Mouse (Mus musculus) liver, embryonic 15.5 days (tissue): ENCODE results near the gene Col16a1. TPM values are rescaled to one million over a fixed set of nuclear protein-coding genes. Genes with fewer than 3 reads are reported as not detected.

Experiments
- ATAC-seq: fragments of 200-750 bp; cut with Nextera tagmentation; 2 replicates; pipeline ENCODE4 v1.8.0; 2017; ENCODE audit warnings: moderate number of reproducible peaks, mild to moderate bottlenecking, moderate library complexity; ENCODE audit not compliant: insufficient read depth
- H3K27ac ChIP-seq: fragments of 300-500 bp; sonication (generic); replicated peaks from 2 replicates; pipeline ENCODE4 v1.5.1; 2015; ENCODE audit warnings: mild to moderate bottlenecking, inconsistent platforms
- H3K27me3 ChIP-seq: fragments of 300-500 bp; sonication (generic); 2 replicates; pipeline ENCODE4 v1.6.1; 2015; ENCODE audit warnings: mild to moderate bottlenecking, inconsistent platforms
- H3K36me3 ChIP-seq: fragments of 300-500 bp; sonication (generic); replicated peaks from 2 replicates; pipeline ENCODE4 v1.6.1; 2015; ENCODE audit warnings: moderate library complexity, mild to moderate bottlenecking, inconsistent platforms
- H3K4me1 ChIP-seq: fragments of 300-500 bp; sonication (generic); replicated peaks from 2 replicates; pipeline ENCODE4 v1.6.1; 2015; ENCODE audit warnings: inconsistent platforms
- H3K4me2 ChIP-seq: fragments of 300-500 bp; sonication (generic); 2 replicates; pipeline ENCODE4 v1.6.1; 2015; ENCODE audit warnings: moderate library complexity, mild to moderate bottlenecking, inconsistent platforms
- H3K4me3 ChIP-seq: fragments of 300-500 bp; sonication (generic); replicated peaks from 2 replicates; pipeline ENCODE4 v1.5.1; 2015; ENCODE audit warnings: mild to moderate bottlenecking, inconsistent platforms
- H3K9ac ChIP-seq: fragments of 300-500 bp; sonication (generic); 2 replicates; pipeline ENCODE4 v1.6.1; 2015; ENCODE audit warnings: moderate library complexity, mild to moderate bottlenecking, inconsistent platforms
- H3K9me3 ChIP-seq: fragments of 300-500 bp; sonication (generic); replicated peaks from 2 replicates; pipeline ENCODE4 v1.6.1; 2016; ENCODE audit warnings: inconsistent platforms
- WGBS: fragments of 180-500 bp; shearing (Covaris S2); methylation state at CpG from one replicate; pipeline ENCODE4 v1.1.7; 2015; ENCODE audit warnings: mixed read lengths; ENCODE audit not compliant: insufficient replicate concordance; 5-methylcytosine and 5-hydroxymethylcytosine counted together
- polyA plus RNA-seq: library from polyadenylated mRNA; unstranded; fragments of >200 nt; fragmentation: Nextera tagmentation; extraction: Ambion mirVana; gene quantifications from 2 replicates; pipeline ENCODE4 v1.2.1, GENCODE M21; 2015

The Col16a1 gene
- polyA plus RNA-seq, result 3.4 and 3.6 TPM in 2 replicates

DNA sequence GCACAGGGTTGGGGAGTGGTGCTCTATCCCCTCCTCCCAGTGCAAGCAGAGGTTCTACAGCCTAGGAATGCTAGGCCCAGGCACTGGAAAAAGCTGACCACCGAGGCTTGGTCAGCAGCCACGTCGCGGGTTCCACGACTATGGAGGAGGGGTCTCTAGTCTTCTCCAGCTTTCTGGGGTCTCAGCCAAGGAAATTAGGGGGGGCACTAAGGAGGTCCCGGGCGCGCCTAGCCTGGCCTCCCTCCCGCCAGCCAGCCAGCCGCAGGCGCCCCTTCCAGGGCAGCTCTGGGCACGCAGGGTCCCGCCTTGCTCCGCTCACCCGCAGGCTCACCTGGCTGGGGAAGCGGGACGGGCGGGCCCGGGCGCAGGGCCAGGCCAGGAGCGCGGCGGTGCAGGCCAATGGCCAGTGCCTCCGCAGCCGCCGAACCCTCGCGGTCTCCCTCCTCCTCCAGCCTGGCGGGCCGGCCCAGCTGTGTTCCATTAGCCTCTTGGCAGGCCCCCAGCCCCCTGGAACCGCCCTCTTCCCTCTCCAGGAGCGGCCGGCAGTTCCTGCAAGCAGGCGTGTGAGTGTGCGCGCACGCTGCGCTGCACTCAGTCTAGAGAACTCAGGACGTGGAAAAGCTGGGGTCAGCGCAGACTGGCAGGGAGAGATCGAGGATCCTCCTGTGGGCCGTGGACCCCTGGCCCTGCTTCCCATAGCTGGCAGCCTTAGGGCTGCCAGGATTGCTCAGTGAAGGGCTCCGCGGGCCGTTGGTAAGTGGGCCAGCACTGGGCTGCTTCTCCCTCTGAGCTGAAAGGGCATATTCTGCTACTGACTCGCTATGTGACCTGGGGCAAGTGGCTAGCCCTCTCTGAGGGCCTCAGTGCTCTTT is at the start of gene Col16a1:
Gene Col16a1 (plus strand): TSS at position 510 of the 872 bp plus-strand sequence.
- H3K27ac ChIP-seq, result no peak within 1 kb of the TSS
- WGBS, result 6% methylated on average over 46 of the region's 46 CpGs
- no peaks in the 10 kb centered on the region for H3K9me3 ChIP-seq
- ATAC-seq, result peak; percentile 34
- peak within 1 kb of the TSS; percentile 38 for H3K4me2 ChIP-seq
- H3K4me3 ChIP-seq, result peak within 1 kb of the TSS; percentile 17
- no peaks in the 10 kb centered on the region for H3K4me1 ChIP-seq
- no peaks in the 10 kb centered on the region for H3K36me3 ChIP-seq
- H3K27me3 ChIP-seq, result peaks cover 43% of the 10 kb centered on the region
- no peak within 1 kb of the TSS for H3K9ac ChIP-seq

DNA sequence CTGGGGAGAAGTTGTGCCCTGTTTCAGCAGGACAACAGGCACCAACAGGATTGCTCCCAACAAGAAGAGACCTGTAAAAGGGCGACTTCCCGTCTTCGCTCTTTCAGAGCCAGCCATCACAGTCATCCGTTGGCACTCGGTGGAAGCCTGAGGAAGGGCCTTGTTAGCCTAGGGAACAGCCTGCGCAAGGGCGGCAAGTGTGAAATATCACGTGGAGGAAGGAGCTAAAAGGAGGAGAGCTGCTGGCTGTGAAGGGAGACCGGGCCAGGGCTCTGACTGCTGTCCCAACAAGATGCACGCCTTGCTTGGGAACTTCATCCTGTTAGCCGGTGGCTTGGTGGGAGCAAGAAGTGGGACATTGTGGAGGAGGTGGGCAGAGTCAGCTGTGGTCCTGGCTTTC is 49.5 kb upstream of the Col16a1 start:
- no peak overlapping the region for H3K9ac ChIP-seq
- no peak overlapping the region for H3K4me3 ChIP-seq
- H3K9me3 ChIP-seq, result no peaks in the 10 kb centered on the region
- WGBS, result 47% methylated on average over 11 of the region's 11 CpGs
- H3K36me3 ChIP-seq, result no peaks in the 10 kb centered on the region
- H3K4me2 ChIP-seq, result no peak overlapping the region
- no peak overlapping the region for H3K27ac ChIP-seq
- ATAC-seq, result no peak
- H3K4me1 ChIP-seq, result no peaks in the 10 kb centered on the region
- H3K27me3 ChIP-seq, result peaks cover 51% of the 10 kb centered on the region

DNA sequence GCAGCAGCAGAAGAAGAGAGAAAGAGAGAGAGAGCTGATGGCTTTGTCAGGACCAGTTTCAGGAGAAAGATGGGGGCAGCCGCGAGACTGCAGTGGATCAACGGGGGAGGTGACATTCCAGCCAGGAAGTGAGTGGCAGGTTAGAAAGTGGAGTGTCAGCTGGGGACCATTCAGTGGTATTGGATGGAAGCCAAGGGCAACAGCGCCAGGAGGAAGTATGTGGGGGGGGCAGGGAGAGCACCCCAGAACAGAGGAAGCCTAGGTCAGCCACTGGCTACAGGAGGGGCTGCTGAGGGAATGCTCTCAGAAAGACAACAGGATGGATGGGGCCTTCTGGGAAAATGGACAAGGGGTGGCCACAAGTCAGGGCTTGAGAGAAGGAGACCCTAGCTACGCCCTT is 45.9 kb upstream of the Col16a1 start:
- H3K27me3 ChIP-seq, result peaks cover 69% of the 10 kb centered on the region
- WGBS, result 24% methylated on average over 5 of the region's 5 CpGs

DNA sequence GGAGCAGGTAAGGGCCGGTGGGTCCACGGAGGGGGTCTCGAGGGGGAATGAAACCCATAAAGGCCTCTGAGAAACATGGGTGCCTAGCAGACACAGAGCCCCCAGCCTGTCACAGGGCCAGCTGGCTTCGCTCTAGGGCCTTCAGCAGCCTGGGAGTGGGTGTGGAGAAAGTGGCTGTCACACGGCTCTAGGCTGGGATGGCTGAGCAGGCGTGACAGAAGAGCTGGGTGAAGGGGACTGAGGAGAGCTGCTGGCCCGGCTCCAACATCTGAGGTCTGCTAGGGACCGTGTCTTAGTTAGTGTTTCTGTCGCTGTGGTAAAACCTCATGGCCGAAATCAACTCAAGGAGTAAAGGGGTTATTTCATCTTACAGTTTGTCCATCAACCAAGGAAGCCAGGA is 45.5 kb upstream of the Col16a1 start:
- H3K4me2 ChIP-seq, result no peak overlapping the region
- no peak overlapping the region for H3K4me3 ChIP-seq
- no peak overlapping the region for H3K27ac ChIP-seq
- H3K27me3 ChIP-seq, result peaks cover 74% of the 10 kb centered on the region
- H3K9ac ChIP-seq, result no peak overlapping the region
- WGBS, result 54% methylated on average over 10 of the region's 10 CpGs
- no peaks in the 10 kb centered on the region for H3K9me3 ChIP-seq
- ATAC-seq, result no peak
- H3K4me1 ChIP-seq, result 0 out of 2 replicates have a peak, but pooled peaks cover 4% of the 10 kb centered on the region
- no peaks in the 10 kb centered on the region for H3K36me3 ChIP-seq

More for the DNA sequence above, 45.9 kb upstream of the Col16a1 start:
- 0 out of 2 replicates have a peak, but pooled peaks cover 3% of the 10 kb centered on the region for H3K4me1 ChIP-seq
- ATAC-seq, result no peak
- no peaks in the 10 kb centered on the region for H3K9me3 ChIP-seq
- H3K36me3 ChIP-seq, result no peaks in the 10 kb centered on the region
- no peak overlapping the region for H3K4me2 ChIP-seq
- H3K4me3 ChIP-seq, result no peak overlapping the region
- no peak overlapping the region for H3K27ac ChIP-seq
- no peak overlapping the region for H3K9ac ChIP-seq

DNA sequence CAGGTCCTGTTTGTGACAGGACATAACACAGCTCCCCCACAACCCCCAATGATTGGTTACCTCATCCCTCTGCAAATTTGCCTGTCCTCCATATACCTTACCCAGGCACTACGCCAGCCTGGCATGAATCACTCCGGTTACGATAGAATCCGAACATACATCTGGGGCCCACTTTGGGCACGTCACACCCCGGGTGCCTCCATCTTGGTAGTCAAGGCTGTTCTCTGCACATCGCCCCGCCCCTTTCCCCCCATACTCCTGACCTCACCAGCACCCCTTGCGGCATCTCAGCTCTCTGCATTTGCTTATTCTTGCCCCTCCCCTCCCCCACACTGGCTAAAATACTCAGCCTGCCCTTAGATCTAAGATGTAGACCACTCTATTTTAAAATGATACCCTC is 42.0 kb upstream of the Col16a1 start:
- 47% methylated on average over 9 of the region's 9 CpGs for WGBS
- Histone ChIP-seq H3K4me1 (0 out of 2 replicates have a peak, but pooled peaks cover 4% of the 10 kb centered on the region), H3K9ac (no peak overlapping the region), H3K9me3 (no peaks in the 10 kb centered on the region), H3K4me3 (no peak overlapping the region), H3K36me3 (no peaks in the 10 kb centered on the region), H3K4me2 (no peak overlapping the region), H3K27me3 (peaks cover 77% of the 10 kb centered on the region), H3K27ac (no peak overlapping the region)
- ATAC-seq, result no peak

DNA sequence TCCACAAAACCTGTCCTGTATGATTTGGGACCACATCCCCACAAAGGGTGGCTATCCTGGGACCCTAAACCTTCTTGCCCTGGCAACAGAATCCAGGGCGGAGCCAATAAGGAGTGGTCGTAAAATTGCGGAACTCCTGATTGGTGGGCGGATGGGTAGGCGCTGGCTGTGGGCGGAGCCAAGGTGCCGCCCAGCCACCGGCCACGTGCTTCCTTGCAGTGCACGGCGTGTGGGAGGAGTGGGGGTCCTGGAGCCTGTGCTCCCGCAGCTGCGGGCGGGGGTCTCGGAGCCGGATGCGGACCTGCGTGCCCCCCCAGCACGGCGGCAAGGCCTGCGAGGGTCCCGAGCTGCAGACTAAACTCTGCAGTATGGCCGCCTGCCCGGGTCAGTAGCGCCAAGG is 41.1 kb upstream of the Col16a1 start:
- Histone ChIP-seq H3K9me3 (no peaks in the 10 kb centered on the region), H3K27me3 (peaks cover 72% of the 10 kb centered on the region), H3K27ac (no peak overlapping the region), H3K36me3 (no peaks in the 10 kb centered on the region), H3K4me3 (no peak overlapping the region), H3K4me2 (peak overlapping the region; percentile 52), H3K4me1 (0 out of 2 replicates have a peak, but pooled peaks cover 4% of the 10 kb centered on the region), H3K9ac (no peak overlapping the region)
- WGBS, result 10% methylated on average over 25 of the region's 25 CpGs
- no peak for ATAC-seq

DNA sequence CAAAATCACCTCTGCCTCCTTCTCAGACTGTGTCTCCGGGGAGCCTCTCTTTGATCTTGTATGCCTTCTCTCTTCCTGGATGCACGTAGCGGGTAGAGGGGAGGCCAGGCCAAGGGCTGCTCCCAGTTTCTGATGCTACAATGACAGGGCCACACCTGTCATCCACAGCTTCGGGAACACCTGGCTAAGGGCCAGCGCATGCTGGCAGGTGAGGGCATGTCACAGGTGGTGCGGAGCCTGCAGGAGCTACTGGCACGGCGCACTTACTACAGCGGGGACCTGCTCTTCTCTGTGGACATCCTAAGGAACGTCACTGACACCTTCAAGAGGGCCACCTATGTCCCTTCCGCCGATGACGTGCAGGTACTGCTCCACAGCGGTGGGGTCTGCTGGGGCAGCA is 38.6 kb upstream of the Col16a1 start:
- H3K9ac ChIP-seq, result no peak overlapping the region
- H3K27ac ChIP-seq, result no peak overlapping the region
- H3K4me3 ChIP-seq, result no peak overlapping the region
- H3K4me2 ChIP-seq, result no peak overlapping the region
- H3K9me3 ChIP-seq, result no peaks in the 10 kb centered on the region
- no peaks in the 10 kb centered on the region for H3K36me3 ChIP-seq
- no peak for ATAC-seq
- 0 out of 2 replicates have a peak, but pooled peaks cover 4% of the 10 kb centered on the region for H3K4me1 ChIP-seq
- 52% methylated on average over 14 of the region's 14 CpGs for whole genome bisulfite sequencing
- H3K27me3 ChIP-seq, result peaks cover 66% of the 10 kb centered on the region

DNA sequence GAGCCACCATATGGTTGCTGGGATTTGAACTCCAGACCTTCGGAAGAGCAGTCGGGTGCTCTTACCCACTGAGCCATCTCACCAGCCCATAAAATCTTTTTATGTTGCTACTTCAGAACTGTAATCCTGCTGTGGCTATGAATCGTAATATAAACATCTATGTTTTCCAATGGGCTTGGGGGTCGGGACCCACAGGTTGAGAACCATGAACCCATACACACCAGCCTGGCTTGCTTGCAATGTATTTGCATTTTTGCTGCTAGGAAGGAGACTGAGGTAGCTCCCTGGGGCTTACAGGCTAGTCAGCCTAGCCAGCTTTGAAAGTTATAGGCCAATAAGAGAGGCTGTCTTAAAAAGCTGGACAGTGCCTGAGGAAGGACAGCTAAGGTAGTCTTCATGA is 36.9 kb upstream of the Col16a1 start:
- no peak overlapping the region for H3K9ac ChIP-seq
- no peak for ATAC-seq
- H3K27me3 ChIP-seq, result peaks cover 62% of the 10 kb centered on the region

DNA sequence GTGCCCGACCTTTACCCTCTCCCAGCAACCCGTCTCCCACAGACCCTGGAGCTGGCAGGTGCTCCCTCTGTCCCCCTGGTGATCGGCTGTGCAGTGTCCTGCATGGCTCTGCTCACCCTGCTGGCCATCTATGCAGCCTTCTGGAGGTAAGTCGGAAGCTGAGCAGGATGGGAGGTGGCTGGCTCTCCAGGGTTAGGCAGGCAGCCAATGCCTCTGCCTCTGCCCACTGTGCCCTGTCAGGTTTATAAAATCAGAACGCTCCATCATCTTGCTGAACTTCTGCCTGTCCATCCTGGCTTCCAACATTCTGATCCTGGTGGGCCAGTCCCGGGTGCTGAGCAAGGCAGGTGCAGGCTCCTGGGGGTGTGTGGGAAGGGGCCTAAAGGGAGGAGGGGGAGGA is 35.4 kb upstream of the Col16a1 start:
- ATAC-seq, result no peak
- Histone ChIP-seq H3K4me2 (no peak overlapping the region), H3K9ac (no peak overlapping the region), H3K4me1 (no peaks in the 10 kb centered on the region), H3K4me3 (no peak overlapping the region), H3K27ac (no peak overlapping the region), H3K9me3 (no peaks in the 10 kb centered on the region), H3K27me3 (peaks cover 52% of the 10 kb centered on the region), H3K36me3 (no peaks in the 10 kb centered on the region)
- 41% methylated on average over 6 of the region's 6 CpGs for WGBS

More for the DNA sequence above, 36.9 kb upstream of the Col16a1 start:
- 0 out of 2 replicates have a peak, but pooled peaks cover 4% of the 10 kb centered on the region for H3K4me1 ChIP-seq
- no peak overlapping the region for H3K4me2 ChIP-seq
- no peaks in the 10 kb centered on the region for H3K9me3 ChIP-seq
- WGBS, result 71% methylated on average over 4 of the region's 4 CpGs
- no peaks in the 10 kb centered on the region for H3K36me3 ChIP-seq
- H3K27ac ChIP-seq, result no peak overlapping the region
- H3K4me3 ChIP-seq, result no peak overlapping the region

DNA sequence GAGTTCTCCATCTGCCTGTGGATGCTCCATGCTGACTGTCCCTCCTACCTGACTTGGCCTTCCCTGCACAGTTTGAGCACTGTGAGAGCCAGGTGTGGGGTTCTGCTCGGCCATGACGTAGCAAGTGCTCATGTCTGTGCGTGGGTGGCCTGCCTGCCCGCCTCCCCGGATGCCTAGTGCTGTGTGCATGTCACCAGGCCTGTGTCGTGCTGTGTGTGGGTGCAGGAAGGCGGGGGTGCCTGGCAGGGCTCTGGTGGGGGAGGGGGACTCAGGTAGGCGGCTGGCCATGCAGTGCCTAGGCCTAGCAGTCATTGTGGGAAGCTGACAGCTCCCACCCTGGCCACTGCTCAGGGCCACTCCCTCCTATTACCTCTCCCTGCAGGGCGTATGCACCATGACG is 34.5 kb upstream of the Col16a1 start:
- H3K27ac ChIP-seq, result no peak overlapping the region
- no peaks in the 10 kb centered on the region for H3K9me3 ChIP-seq
- no peak overlapping the region for H3K9ac ChIP-seq
- 46% methylated on average over 10 of the region's 10 CpGs for WGBS
- H3K27me3 ChIP-seq, result peaks cover 43% of the 10 kb centered on the region
- H3K4me2 ChIP-seq, result no peak overlapping the region
- no peaks in the 10 kb centered on the region for H3K36me3 ChIP-seq
- no peak overlapping the region for H3K4me3 ChIP-seq
- ATAC-seq, result no peak
- H3K4me1 ChIP-seq, result no peaks in the 10 kb centered on the region

DNA sequence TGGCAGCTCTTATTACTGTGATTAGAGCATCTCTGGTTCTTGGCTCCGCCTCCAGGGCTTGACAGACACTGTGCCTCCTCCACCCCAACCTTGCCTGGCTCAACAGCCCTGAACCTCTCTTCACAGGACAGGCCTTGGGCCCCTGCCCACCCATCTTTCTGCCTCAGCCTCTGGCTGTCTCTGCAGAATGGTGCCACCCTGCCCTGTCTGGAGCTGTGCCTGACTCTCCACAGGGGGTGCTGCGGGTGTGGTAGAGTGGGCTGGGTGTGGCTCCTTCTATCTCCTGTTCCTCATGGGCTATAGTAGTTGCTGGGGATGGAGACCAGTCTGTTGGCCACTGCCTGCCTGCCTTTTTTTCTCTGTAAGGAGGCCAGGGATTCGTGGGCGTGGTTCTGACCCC is 31.6 kb upstream of the Col16a1 start:
- ATAC-seq, result no peak

More for the DNA sequence above, 31.6 kb upstream of the Col16a1 start:
- Histone ChIP-seq H3K27me3 (peaks cover 22% of the 10 kb centered on the region), H3K27ac (no peak overlapping the region), H3K9me3 (no peaks in the 10 kb centered on the region), H3K4me1 (no peaks in the 10 kb centered on the region), H3K36me3 (no peaks in the 10 kb centered on the region), H3K4me2 (no peak overlapping the region), H3K9ac (no peak overlapping the region), H3K4me3 (no peak overlapping the region)
- 49% methylated on average over 4 of the region's 4 CpGs for WGBS
